Mouse (Mus musculus): ENCODE measurements around the gene Retreg1. TPM values are rescaled to one million over a fixed set of nuclear protein-coding genes. Genes with fewer than 3 reads are reported as not detected.

Retreg1 gene
- polyA plus RNA-seq, 1 experiment from 2014 or later = 37.0 TPM

- no peak for ATAC-seq (replicated peaks; ENCODE audit: low FRiP score, low read depth)
- Histone ChIP-seq H3K4me3 (replicated peaks; ENCODE audit: low read depth, low read length) (no peak overlapping the region), H3K27ac (no peak overlapping the region), H3K4me1 (replicated peaks; ENCODE audit: insufficient read depth, low read length) (peaks cover 2% of the 10 kb centered on the region; the same call in 1 of the 2 replicates), H3K4me2 (ENCODE audit: low read length) (no peak overlapping the region), H3K9me3 (replicated peaks; ENCODE audit: low read length) (no peaks in the 10 kb centered on the region), H3K9ac (ENCODE audit: low read depth, low read length) (no peak overlapping the region), H3K27me3 (ENCODE audit: insufficient read depth, low read length) (no peaks in the 10 kb centered on the region), H3K36me3 (ENCODE audit: insufficient read depth, low read length) (no peaks in the 10 kb centered on the region)
- 20% methylated on average over 1 of the region's 1 CpGs for WGBS
- no peak for DNase-seq (ENCODE audit: low spot score)
- TF ChIP-seq CTCF (IDR thresholded peaks at IDR 0.05; ENCODE audit: low read depth) = no peak
Observed at GRCm38 (mm10) chr15:25910495-25910865, 67.5 kb downstream of the Retreg1 start.

DNA sequence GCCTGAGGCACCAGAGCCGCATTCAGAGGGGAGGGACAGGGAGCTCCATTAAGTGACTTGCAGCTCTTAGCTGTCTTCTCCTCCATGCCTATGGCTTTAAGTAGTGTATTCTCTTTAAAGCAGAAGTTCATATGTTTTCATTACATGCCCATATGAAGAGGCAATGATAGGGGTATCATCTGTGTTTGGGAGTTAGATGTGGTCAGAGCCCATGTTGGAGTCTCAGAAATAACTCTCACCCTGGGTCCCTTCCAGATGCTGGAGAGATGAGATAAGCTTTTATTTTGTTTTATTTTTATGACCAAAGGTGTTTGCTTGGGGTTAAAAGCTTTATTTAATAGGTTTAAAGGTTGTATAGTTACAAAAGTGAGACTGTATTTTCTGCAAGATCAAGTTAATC is 67.9 kb downstream of the Retreg1 start:
- Histone ChIP-seq H3K27me3 (ENCODE audit: insufficient read depth, low read length) (no peaks in the 10 kb centered on the region), H3K27ac (no peak overlapping the region), H3K9ac (ENCODE audit: low read depth, low read length) (no peak overlapping the region), H3K4me1 (replicated peaks; ENCODE audit: insufficient read depth, low read length) (peaks cover 5% of the 10 kb centered on the region; the same call in 1 of the 2 replicates), H3K4me3 (replicated peaks; ENCODE audit: low read depth, low read length) (no peak overlapping the region), H3K36me3 (ENCODE audit: insufficient read depth, low read length) (no peaks in the 10 kb centered on the region), H3K4me2 (ENCODE audit: low read length) (no peak overlapping the region), H3K9me3 (replicated peaks; ENCODE audit: low read length) (no peaks in the 10 kb centered on the region)
- no peak for TF ChIP-seq CTCF (IDR thresholded peaks at IDR 0.05; ENCODE audit: low read depth)
- ATAC-seq (replicated peaks; ENCODE audit: low FRiP score, low read depth) (no peak), DNase-seq (ENCODE audit: low spot score) (no peak)
- WGBS = 88% methylated on average over 1 of the region's 1 CpGs

GRCm38 (mm10) chr15:25912911-25913310 is 69.9 kb downstream of the Retreg1 start:
- no peak for TF ChIP-seq CTCF (IDR thresholded peaks at IDR 0.05; ENCODE audit: low read depth)
- peaks cover 5% of the 10 kb centered on the region; the same call in 1 of the 2 replicates for H3K4me1 ChIP-seq (replicated peaks; ENCODE audit: insufficient read depth, low read length)
- no peaks in the 10 kb centered on the region for H3K27me3 ChIP-seq (ENCODE audit: insufficient read depth, low read length)
- no peak overlapping the region for H3K4me2 ChIP-seq (ENCODE audit: low read length)
- WGBS = 81% methylated on average over 7 of the region's 7 CpGs
- DNase-seq (ENCODE audit: low spot score) = no peak
- ATAC-seq (replicated peaks; ENCODE audit: low FRiP score, low read depth) = no peak
- no peaks in the 10 kb centered on the region for H3K36me3 ChIP-seq (ENCODE audit: insufficient read depth, low read length)
- peak overlapping the region; percentile 80 for H3K27ac ChIP-seq
- H3K9ac ChIP-seq (ENCODE audit: low read depth, low read length) = no peak overlapping the region
- no peak overlapping the region for H3K4me3 ChIP-seq (replicated peaks; ENCODE audit: low read depth, low read length)
- no peaks in the 10 kb centered on the region for H3K9me3 ChIP-seq (replicated peaks; ENCODE audit: low read length)

- H3K9me3 ChIP-seq (replicated peaks; ENCODE audit: low read length) = no peaks in the 10 kb centered on the region
- TF ChIP-seq CTCF (IDR thresholded peaks at IDR 0.05; ENCODE audit: low read depth) = no peak
- WGBS = 56% methylated on average over 9 of the region's 9 CpGs
Observed at GRCm38 (mm10) chr15:25913659-25914058, 70.7 kb downstream of the Retreg1 start.

DNA sequence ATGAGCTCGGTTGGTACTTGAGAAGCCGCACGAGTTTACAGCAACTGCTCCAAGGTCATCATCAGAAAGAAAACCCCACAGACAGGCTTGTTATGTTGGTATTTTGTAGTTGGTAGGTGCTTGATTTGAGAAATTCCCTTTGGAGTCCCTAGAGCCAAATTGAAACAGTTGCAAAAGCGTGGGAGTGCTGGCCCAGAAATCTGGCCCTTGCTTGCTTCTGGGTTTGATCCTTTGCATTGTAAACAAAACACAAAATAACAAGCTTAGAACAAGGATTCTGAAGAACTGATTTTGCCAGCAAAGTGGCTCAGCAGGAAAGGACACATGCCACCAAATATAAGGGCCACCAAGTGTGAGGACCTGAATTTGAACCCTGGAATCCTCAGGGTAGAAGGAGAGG is 71.2 kb downstream of the Retreg1 start:
- Histone ChIP-seq H3K9ac (ENCODE audit: low read depth, low read length) (no peak overlapping the region), H3K4me3 (replicated peaks; ENCODE audit: low read depth, low read length) (no peak overlapping the region), H3K27ac (peak overlapping the region; percentile 80), H3K4me2 (ENCODE audit: low read length) (no peak overlapping the region), H3K27me3 (ENCODE audit: insufficient read depth, low read length) (no peaks in the 10 kb centered on the region), H3K4me1 (replicated peaks; ENCODE audit: insufficient read depth, low read length) (peaks cover 5% of the 10 kb centered on the region; the same call in 1 of the 2 replicates), H3K36me3 (ENCODE audit: insufficient read depth, low read length) (no peaks in the 10 kb centered on the region), H3K9me3 (replicated peaks; ENCODE audit: low read length) (no peaks in the 10 kb centered on the region)
- 60% methylated on average over 4 of the region's 4 CpGs for WGBS
- ATAC-seq (replicated peaks; ENCODE audit: low FRiP score, low read depth) (no peak), DNase-seq (ENCODE audit: low spot score) (no peak)
- TF ChIP-seq CTCF (IDR thresholded peaks at IDR 0.05; ENCODE audit: low read depth) = no peak

More at GRCm38 (mm10) chr15:25913659-25914058, 70.7 kb downstream of the Retreg1 start:
- ATAC-seq (replicated peaks; ENCODE audit: low FRiP score, low read depth) = peak; percentile 81
- Histone ChIP-seq H3K36me3 (ENCODE audit: insufficient read depth, low read length) (no peaks in the 10 kb centered on the region), H3K4me3 (replicated peaks; ENCODE audit: low read depth, low read length) (no peak overlapping the region), H3K4me1 (replicated peaks; ENCODE audit: insufficient read depth, low read length) (peaks cover 5% of the 10 kb centered on the region; the same call in 1 of the 2 replicates), H3K27me3 (ENCODE audit: insufficient read depth, low read length) (no peaks in the 10 kb centered on the region), H3K4me2 (ENCODE audit: low read length) (0 out of 2 replicates have a peak overlapping the region, but pooled peaks have one; percentile 13), H3K27ac (peak overlapping the region; percentile 80), H3K9ac (ENCODE audit: low read depth, low read length) (no peak overlapping the region)
- peak; percentile 52 for DNase-seq (ENCODE audit: low spot score)

- no peaks in the 10 kb centered on the region for H3K27me3 ChIP-seq (ENCODE audit: insufficient read depth, low read length)
- ATAC-seq (replicated peaks; ENCODE audit: low FRiP score, low read depth) = no peak; the same call in 1 of the 2 replicates
- peak overlapping the region; percentile 80 for H3K27ac ChIP-seq
- H3K4me1 ChIP-seq (replicated peaks; ENCODE audit: insufficient read depth, low read length) = peaks cover 5% of the 10 kb centered on the region; the same call in 1 of the 2 replicates
- no peak overlapping the region for H3K9ac ChIP-seq (ENCODE audit: low read depth, low read length)
- no peak overlapping the region for H3K4me2 ChIP-seq (ENCODE audit: low read length)
- 52% methylated on average over 10 of the region's 10 CpGs for WGBS
- H3K36me3 ChIP-seq (ENCODE audit: insufficient read depth, low read length) = no peaks in the 10 kb centered on the region
- H3K9me3 ChIP-seq (replicated peaks; ENCODE audit: low read length) = no peaks in the 10 kb centered on the region
- no peak for TF ChIP-seq CTCF (IDR thresholded peaks at IDR 0.05; ENCODE audit: low read depth)
- H3K4me3 ChIP-seq (replicated peaks; ENCODE audit: low read depth, low read length) = no peak overlapping the region
- DNase-seq (ENCODE audit: low spot score) = peak; percentile 26
Observed at GRCm38 (mm10) chr15:25915013-25915412, 72.0 kb downstream of the Retreg1 start.
